Mouse (Mus musculus): ENCODE results near the gene Prkx.

DNA sequence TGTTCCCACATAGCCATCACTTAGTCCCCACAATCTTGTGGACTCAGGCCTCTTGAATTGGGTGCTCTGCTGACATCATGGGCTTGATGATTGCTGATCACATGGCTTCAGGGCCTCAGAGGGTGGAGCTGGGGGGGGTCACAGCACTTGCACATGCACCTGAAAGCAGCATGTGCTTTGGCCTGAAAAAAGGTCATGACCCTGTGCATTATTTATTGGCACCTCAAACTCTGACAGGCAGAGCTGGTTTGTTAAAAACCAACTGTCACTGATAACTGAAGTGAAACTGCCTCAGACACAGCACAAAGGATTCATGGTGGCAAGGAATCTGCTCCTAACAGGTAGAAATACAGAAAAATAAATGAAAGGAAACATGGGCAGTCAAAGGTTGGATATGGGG is 1.7 kb upstream of the Prkx start:
- TF ChIP-seq CTCF (IDR thresholded peaks at IDR 0.05; ENCODE audit: borderline replicate concordance, control insufficient read depth, extremely low read depth, insufficient read depth, low read length, poor library complexity) (no peak), POLR2A (IDR thresholded peaks at IDR 0.05; ENCODE audit: control insufficient read depth, extremely low read depth, insufficient read depth, low read length, poor library complexity) (no peak)
